Mouse (Mus musculus) embryonic fibroblast, embryonic 13.5 days (primary cell): ENCODE measurements around the gene Myh10.

Experiments
- CTCF ChIP-seq: IDR thresholded peaks from 2 replicates; pipeline ENCODE4 v1.5.1; 2011; ENCODE audit warnings: mild to moderate bottlenecking, control low read depth, low read length, moderate library complexity, borderline replicate concordance; ENCODE audit not compliant: insufficient read depth
- POLR2A ChIP-seq: IDR thresholded peaks from 2 replicates; pipeline ENCODE4 v1.6.1; 2011; ENCODE audit warnings: low read depth, mild to moderate bottlenecking, control low read depth, low read length, moderate library complexity

- no peak for TF ChIP-seq CTCF
- peak; percentile 51 for TF ChIP-seq POLR2A
Observed at GRCm38 (mm10) chr11:68692693-68693446, 1.5 kb downstream of the Myh10 start.
